Mouse (Mus musculus): ENCODE data around the gene Daglb. TPM values are rescaled to one million over a fixed set of nuclear protein-coding genes. Genes with fewer than 3 reads are reported as not detected.
A peak's percentile ranks its signal among the peaks of the same experiment; 100 is the strongest.

Gene Daglb
- total and polyA plus RNA-seq, 2 experiments from 2014 or later: 19.4 to 21.3 TPM

- no peak for ATAC-seq
- H3K9ac ChIP-seq: peak overlapping the region; percentile 59
- no peak for TF ChIP-seq CTCF (IDR thresholded peaks at IDR 0.05; ENCODE audit: low read depth)
- no peaks in the 10 kb centered on the region for H3K27me3 ChIP-seq (ENCODE audit: insufficient read depth, low read length)
- no peak for DNase-seq
- H3K27ac ChIP-seq (ENCODE audit: low read depth, low read length): peak overlapping the region; percentile 79; the same call in 1 of the 2 replicates
- peaks cover 18% of the 10 kb centered on the region for H3K36me3 ChIP-seq (ENCODE audit: insufficient read depth)
- WGBS: 81% methylated on average over 11 of the region's 11 CpGs
- H3K4me2 ChIP-seq (ENCODE audit: low read depth): peak overlapping the region; percentile 75
- no peaks in the 10 kb centered on the region for H3K9me3 ChIP-seq (ENCODE audit: low read length)
- 0 out of 2 replicates have a peak, but pooled peaks cover 4% of the 10 kb centered on the region for H3K4me1 ChIP-seq (ENCODE audit: insufficient read depth)
- H3K4me3 ChIP-seq (ENCODE audit: low read depth, low read length): peak overlapping the region; percentile 58
Observed at GRCm38 (mm10) chr5:143463671-143464070, 713 bp upstream of the Daglb start.

- no peak for TF ChIP-seq CTCF (IDR thresholded peaks at IDR 0.05; ENCODE audit: low read depth)
- ATAC-seq: no peak; the same call in 1 of the 2 replicates
- H3K9me3 ChIP-seq (ENCODE audit: low read length): no peaks in the 10 kb centered on the region
Observed at GRCm38 (mm10) chr5:143464757-143465118, 354 bp downstream of the Daglb start.

GRCm38 (mm10) chr5:143465156-143466085 lies 1.0 kb downstream of the Daglb start:
- DNase-seq: no peak
- WGBS: 36% methylated on average over 23 of the region's 23 CpGs

More at GRCm38 (mm10) chr5:143464757-143465118, 354 bp downstream of the Daglb start:
- H3K27ac ChIP-seq (ENCODE audit: low read depth, low read length): peak overlapping the region; percentile 79
- peak overlapping the region; percentile 59 for H3K9ac ChIP-seq
- peak overlapping the region; percentile 75 for H3K4me2 ChIP-seq (ENCODE audit: low read depth)
- 0 out of 2 replicates have a peak, but pooled peaks cover 4% of the 10 kb centered on the region for H3K4me1 ChIP-seq (ENCODE audit: insufficient read depth)
- H3K27me3 ChIP-seq (ENCODE audit: insufficient read depth, low read length): no peaks in the 10 kb centered on the region
- peak overlapping the region; percentile 58 for H3K4me3 ChIP-seq (ENCODE audit: low read depth, low read length)
- no peak for DNase-seq
- peaks cover 26% of the 10 kb centered on the region for H3K36me3 ChIP-seq (ENCODE audit: insufficient read depth)
- 1% methylated on average over 20 of the region's 20 CpGs for WGBS

GRCm38 (mm10) chr5:143466891-143467669 lies 2.7 kb downstream of the Daglb start:
- Histone ChIP-seq H3K27ac (ENCODE audit: low read depth, low read length) (no peak overlapping the region), H3K27me3 (ENCODE audit: insufficient read depth, low read length) (no peaks in the 10 kb centered on the region), H3K9ac (no peak overlapping the region), H3K4me3 (ENCODE audit: low read depth, low read length) (no peak overlapping the region), H3K4me1 (ENCODE audit: insufficient read depth) (0 out of 2 replicates have a peak, but pooled peaks cover 4% of the 10 kb centered on the region), H3K4me2 (ENCODE audit: low read depth) (no peak overlapping the region), H3K36me3 (ENCODE audit: insufficient read depth) (peaks cover 31% of the 10 kb centered on the region), H3K9me3 (ENCODE audit: low read length) (no peaks in the 10 kb centered on the region)
- 94% methylated on average over 23 of the region's 23 CpGs for WGBS
- DNase-seq: no peak
- ATAC-seq: no peak
- TF ChIP-seq CTCF (IDR thresholded peaks at IDR 0.05; ENCODE audit: low read depth): no peak

More at GRCm38 (mm10) chr5:143465156-143466085, 1.0 kb downstream of the Daglb start:
- H3K9ac ChIP-seq: peak overlapping the region; percentile 59
- no peaks in the 10 kb centered on the region for H3K9me3 ChIP-seq (ENCODE audit: low read length)
- H3K27ac ChIP-seq (ENCODE audit: low read depth, low read length): no peak overlapping the region; the same call in 1 of the 2 replicates
- peak overlapping the region; percentile 75 for H3K4me2 ChIP-seq (ENCODE audit: low read depth)
- H3K27me3 ChIP-seq (ENCODE audit: insufficient read depth, low read length): no peaks in the 10 kb centered on the region
- peak overlapping the region; percentile 58 for H3K4me3 ChIP-seq (ENCODE audit: low read depth, low read length)
- H3K36me3 ChIP-seq (ENCODE audit: insufficient read depth): peaks cover 31% of the 10 kb centered on the region
- 0 out of 2 replicates have a peak, but pooled peaks cover 4% of the 10 kb centered on the region for H3K4me1 ChIP-seq (ENCODE audit: insufficient read depth)
- ATAC-seq: no peak
- no peak for TF ChIP-seq CTCF (IDR thresholded peaks at IDR 0.05; ENCODE audit: low read depth)

- DNase-seq: no peak
- 93% methylated on average over 6 of the region's 6 CpGs for WGBS
- TF ChIP-seq CTCF (IDR thresholded peaks at IDR 0.05; ENCODE audit: low read depth): no peak
Observed at GRCm38 (mm10) chr5:143467931-143468330, 3.5 kb downstream of the Daglb start.

GRCm38 (mm10) chr5:143469628-143470027 lies 5.2 kb downstream of the Daglb start:
- Histone ChIP-seq H3K4me1 (ENCODE audit: insufficient read depth) (no peaks in the 10 kb centered on the region), H3K4me2 (ENCODE audit: low read depth) (no peak overlapping the region), H3K36me3 (ENCODE audit: insufficient read depth) (peaks cover 37% of the 10 kb centered on the region), H3K27ac (ENCODE audit: low read depth, low read length) (no peak overlapping the region), H3K9me3 (ENCODE audit: low read length) (no peaks in the 10 kb centered on the region), H3K27me3 (ENCODE audit: insufficient read depth, low read length) (no peaks in the 10 kb centered on the region), H3K9ac (no peak overlapping the region), H3K4me3 (ENCODE audit: low read depth, low read length) (no peak overlapping the region)
- DNase-seq (no peak), ATAC-seq (no peak)
- 94% methylated on average over 8 of the region's 8 CpGs for WGBS
- TF ChIP-seq CTCF (IDR thresholded peaks at IDR 0.05; ENCODE audit: low read depth): no peak

More at GRCm38 (mm10) chr5:143467931-143468330, 3.5 kb downstream of the Daglb start:
- Histone ChIP-seq H3K4me1 (ENCODE audit: insufficient read depth) (0 out of 2 replicates have a peak, but pooled peaks cover 4% of the 10 kb centered on the region), H3K27me3 (ENCODE audit: insufficient read depth, low read length) (no peaks in the 10 kb centered on the region), H3K36me3 (ENCODE audit: insufficient read depth) (peaks cover 31% of the 10 kb centered on the region), H3K4me3 (ENCODE audit: low read depth, low read length) (no peak overlapping the region), H3K4me2 (ENCODE audit: low read depth) (no peak overlapping the region), H3K9ac (no peak overlapping the region), H3K27ac (ENCODE audit: low read depth, low read length) (no peak overlapping the region), H3K9me3 (ENCODE audit: low read length) (no peaks in the 10 kb centered on the region)
- ATAC-seq: no peak
